Mouse (Mus musculus) layer of hippocampus, adult 11-12 months (tissue): ENCODE measurements around the gene Glis3.

Experiments
- DNase-seq: peaks from one replicate; pipeline ENCODE4 v3.0.0; 2022; ENCODE audit warnings: low spot score

Glis3 gene

DNA sequence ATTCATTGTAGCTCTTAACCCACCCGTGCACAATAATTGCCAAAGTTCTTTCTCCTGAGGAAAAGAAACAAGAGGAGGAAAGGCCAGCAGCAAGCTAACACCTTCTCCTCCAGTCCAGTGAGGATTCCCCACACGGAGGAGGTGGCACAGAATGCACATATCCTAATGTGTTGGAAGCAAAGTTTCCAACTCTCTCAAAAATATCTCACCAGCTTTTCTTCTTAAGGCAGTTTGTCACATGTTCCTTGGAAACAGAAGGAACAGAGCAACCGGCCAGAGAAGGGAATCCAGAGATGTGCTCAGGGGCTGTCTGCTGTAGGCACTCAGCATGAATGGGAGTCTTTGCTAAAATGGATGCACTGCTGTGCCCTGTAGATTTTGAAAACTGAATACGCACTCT is 441.8 kb downstream of the Glis3 start:
- no peak for DNase-seq

DNA sequence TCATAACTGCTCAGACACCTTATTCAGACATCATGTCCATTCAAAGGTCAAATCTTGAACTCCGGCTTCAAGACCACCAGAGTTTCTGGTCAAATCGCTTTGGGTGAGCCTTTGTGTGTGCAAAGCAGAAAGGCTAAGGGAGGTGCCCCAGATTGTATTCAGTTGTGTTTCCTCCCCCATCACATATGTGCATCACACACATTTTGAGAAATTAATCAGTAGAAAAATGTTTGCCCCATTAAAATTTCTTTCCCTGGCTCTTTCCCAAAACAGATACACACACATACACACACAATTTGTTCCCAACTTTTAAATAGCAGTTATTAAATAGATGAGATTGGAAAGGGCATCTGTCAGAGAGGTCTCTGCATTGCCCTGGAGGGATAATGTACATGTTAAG is 442.3 kb downstream of the Glis3 start:
- DNase-seq = peak; percentile 18

DNA sequence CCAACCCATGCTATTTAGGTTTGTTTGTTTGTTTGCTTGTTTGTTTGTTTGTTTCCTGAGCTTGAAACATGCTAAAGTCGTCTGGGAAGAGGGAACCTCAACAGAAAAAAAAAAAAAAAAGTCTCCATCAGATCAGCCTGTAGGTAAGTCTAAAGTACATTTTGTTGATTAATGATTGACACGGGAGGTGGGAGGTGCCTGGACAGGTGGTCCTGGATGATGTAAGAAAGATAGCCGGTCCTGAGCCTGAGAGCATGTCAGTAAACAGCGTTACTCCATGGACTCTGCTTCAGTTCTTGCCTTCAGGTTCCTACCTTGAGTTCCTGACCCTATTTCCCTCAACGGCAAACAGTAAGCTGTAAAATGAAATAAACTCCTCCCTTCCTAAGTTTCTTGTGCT is 444.3 kb downstream of the Glis3 start:
- no peak for DNase-seq

DNA sequence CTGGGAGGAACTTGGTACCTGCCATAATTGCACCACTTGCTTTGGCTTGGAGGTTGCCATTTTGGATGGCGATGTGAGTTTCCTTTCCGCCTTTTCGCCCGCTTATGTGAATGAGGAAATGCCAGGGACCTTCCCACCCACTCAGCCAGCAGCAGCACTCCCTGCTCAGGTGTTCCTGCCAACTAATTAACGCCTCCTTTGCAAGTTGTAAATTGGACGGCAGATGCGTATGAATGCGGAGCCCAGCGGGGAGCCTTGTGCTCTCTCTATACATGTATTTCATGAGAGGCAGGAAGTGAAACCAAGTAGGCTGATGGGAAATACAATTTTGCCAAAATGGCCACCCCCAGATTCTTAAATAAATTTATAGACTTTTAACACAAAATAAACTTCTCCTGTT is 444.8 kb downstream of the Glis3 start:
- DNase-seq = peak; percentile 33

DNA sequence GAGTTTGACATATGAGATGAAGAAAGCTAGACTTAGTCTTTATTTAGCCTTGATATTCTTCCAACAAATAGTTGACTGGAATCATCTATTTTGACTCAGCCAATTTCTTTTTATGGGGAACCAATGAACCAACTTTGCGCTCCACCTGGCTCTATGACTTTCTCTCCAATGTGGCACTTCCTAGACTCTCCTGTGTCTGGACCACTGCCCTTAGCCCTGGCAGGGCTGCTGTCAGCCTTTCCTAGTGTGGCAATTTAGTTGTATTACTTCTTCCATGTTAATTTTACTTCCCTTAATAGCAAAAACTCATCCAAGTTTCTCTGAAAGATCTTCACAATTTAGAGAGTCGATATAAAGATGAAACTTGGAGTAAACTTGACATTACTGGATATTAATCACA is 445.2 kb downstream of the Glis3 start:
- DNase-seq = no peak

DNA sequence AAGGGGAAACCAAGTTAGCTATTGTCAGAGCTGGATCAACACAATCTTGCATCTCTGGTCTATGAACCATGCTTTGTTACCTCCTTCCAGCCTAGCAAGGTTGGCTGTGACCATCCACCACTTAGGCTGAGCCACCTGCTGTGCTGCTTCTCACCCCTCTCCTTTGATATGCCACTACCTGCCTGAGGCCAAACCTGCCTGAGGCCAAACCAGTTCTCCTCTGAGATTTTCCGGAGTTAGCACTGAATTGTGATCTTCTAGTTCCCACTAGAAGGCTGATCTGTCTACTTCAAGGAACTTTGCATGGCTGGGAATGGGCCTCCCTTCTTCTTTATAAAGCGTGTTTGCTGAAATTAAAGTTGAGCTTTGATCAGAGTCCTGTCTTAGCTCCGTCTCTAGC is 448.4 kb downstream of the Glis3 start:
- DNase-seq = no peak

DNA sequence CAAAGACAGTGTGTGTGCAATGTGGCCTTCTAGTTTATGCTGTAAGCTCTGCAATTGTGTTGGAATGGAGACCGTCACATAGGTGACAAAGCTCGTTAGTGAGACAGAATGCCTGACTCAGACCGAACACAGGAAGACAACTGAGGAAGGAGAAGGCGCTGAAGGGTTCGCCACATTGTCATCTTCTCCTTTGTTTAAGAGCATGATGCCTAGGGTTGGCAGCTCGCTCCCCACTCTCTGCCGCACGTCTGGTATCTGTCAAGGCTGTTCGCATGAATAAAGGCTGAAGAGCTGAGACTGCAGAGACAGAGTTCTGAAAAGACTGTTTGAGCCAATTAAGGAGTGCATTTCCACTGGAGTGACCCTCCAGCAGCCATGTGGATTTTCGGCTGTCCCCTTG is 452.4 kb downstream of the Glis3 start:
- DNase-seq = no peak

DNA sequence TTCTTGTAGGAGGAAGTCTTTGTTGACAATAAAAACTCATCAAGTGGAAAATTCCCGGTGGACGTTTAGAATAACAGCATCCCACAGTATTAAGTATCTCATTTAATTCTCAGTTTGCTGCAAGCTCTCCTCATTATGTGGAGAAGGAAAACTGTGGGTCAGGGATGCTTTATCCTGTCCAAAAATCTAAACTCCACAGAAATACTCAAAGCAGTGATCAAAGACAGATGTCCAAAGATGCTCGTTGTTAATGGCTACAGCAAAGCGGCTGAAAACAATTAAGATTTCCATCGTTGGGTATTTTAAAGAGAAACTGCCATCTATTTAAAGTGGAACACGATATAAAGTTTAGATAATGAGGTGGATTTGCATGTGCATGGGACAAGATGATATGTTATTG is 454.2 kb downstream of the Glis3 start:
- DNase-seq = no peak

DNA sequence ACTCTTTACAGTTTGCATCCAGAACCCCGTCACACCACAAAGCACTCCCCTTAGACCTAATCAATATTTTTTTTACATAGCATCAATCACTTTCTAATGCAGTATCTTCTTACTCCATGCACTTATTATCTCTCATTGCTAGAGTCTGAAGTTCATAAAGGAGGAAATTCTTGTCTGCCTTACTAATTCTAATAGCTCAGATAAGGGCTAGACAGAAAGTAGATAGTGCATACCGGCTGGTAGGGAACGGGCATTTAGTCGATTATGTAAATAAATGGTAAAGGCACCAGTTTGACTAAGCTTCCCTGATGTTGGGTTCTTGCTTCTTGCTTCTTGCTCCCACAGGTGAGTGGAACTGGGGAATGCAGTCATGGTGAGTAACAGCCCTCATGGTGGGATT is 468.2 kb downstream of the Glis3 start:
- no peak for DNase-seq
